Mouse (Mus musculus): ENCODE data around the gene Arhgef7.

Gene Arhgef7

DNA sequence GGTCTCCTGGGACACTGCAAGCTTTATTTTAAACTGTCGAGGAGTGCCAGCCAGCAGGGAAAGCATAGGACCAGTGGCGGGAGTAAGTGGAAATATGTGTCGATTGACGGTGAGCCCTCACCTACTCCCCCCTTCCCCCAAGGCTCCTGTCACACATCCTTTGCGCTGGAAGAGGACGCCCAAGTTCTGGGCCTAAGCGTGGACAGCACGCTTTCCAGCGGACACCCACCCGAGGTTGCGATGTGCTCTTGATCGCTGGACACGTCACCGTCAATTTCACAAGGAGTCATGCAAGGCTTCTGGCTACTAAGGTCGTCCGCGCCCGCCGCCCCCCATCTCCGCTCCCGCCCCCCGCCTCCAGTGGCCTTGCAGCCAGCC lies 259 bp upstream of the Arhgef7 start:
- no peak for DNase-seq

- peak; percentile 22 for DNase-seq
These were observed 1.2 kb downstream of the Arhgef7 start for GRCm38 (mm10) chr8:11728482-11729295.

DNA sequence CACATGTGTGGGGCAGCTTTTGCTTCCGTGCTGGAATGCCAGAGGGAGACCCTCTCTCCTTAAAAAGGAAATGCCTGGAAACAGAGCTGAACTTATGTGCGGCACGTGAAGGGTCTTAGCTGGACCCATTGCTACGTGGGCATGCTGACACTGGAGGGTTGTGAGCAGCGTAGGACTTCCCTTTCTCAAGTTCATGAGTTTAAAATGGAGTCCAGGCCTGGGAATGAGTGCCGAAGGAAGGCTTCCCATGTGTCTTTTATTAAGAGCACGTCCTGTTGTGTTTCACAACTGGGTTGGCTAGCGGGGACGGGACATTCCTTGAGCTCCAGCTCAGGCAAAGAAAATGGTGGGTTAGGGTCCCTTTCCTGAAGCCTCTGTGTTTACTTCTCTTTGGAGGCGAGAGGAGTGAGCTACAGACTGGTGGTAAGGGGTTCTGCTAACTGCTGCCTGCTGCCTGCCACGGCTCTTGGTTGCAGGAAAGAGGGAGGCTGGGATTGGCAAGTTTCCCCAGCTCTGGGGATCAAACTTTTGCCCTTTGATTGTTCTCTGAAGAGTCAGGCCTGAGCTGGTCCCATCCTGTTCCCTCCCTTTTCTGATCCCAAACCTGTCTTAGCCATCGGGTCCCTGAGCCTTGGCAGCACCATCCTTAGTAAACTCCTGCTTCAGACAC lies 2.9 kb downstream of the Arhgef7 start:
- no peak for DNase-seq

DNA sequence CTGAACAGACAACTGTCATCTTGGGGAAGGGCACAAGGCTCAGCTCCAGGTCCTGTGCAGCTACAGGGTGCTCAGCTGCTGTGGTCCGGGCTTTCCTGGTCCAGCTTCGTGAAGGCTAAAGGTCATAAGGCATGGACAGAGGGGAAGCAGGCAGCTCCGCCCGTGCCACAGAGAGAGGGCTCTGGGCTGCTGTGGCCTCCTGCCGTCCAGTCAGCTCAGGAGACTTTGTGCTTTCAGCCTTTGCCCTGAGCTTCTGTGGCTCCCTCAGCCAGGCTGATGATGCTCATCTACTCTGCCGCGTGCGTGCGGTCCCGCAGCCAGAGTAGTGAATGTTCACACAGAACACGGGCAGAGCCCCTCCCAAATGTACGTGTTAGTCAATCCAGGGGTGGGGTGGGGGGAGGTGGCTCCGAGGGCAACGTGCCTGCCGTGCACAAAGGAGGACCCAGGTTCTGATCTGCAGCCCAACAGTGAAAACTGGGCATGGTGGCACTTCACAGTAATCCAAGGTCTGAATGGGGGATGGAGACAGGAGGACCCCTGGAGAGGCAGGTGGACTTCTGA lies 8.2 kb downstream of the Arhgef7 start:
- no peak for DNase-seq

- no peak for DNase-seq
These were observed 9.6 kb downstream of the Arhgef7 start for GRCm38 (mm10) chr8:11737096-11737495.

- no peak for DNase-seq
These were observed 11.6 kb downstream of the Arhgef7 start for GRCm38 (mm10) chr8:11739082-11739481.

- DNase-seq: no peak
These were observed 13.3 kb downstream of the Arhgef7 start for GRCm38 (mm10) chr8:11740857-11741256.

DNA sequence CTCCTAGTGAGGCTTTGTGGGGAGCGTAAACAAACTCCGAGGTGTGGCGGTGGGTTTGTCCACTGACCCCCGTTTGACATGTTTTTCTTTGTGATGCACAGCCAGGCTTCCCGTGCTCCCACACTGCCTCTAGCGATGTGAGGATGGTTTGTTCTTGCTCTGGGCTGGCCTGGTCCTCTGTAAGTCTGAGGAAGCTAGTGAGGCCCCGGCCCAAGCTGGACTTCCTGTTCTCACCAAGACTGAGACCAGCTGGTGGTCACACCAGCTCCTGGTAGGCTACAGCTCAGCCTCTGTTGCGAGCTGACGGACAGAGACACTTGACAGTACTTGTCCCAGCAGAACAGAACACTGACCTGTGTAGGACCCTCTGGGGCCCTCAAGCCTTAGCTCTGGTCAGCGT lies 16.1 kb downstream of the Arhgef7 start:
- DNase-seq: no peak

DNA sequence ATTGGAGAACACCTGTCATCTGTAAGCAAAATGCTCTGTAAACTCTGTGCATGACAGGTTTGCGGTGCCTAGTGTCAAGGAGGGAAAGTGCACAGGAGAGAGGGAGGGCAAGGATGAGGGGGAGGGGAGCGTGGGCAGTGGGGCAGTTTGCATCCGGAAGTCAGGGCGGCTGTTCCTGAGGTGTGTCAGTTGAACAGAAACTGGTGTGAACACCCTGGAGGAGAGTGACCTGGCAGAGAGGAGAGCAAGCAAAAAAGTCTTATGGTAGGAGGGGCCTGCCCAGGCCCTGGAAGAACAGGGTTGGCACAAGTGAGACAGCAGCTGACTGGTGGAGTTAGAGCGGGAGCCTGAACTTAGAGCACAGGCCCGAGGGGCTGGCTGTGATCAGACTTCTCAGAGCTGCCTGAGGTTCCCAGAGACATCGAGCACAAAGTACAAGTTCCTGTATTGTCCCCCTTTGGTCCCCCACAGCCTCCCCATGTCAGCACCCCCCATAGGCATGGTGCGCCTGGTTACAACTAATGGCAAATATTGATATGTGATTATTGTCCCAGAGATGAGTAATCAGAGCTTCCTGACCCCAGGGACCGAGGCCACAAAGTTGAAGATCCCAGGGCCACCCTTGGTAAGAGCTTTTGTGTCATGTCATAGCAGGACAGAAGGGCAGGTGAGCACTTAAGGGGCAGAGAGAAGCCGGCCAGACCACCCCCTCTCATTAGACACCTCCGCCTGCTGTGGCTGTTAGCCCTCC lies 19.5 kb downstream of the Arhgef7 start:
- no peak for DNase-seq

- DNase-seq: no peak
These were observed 22.0 kb downstream of the Arhgef7 start for GRCm38 (mm10) chr8:11749472-11749871.

GRCm38 (mm10) chr8:11752338-11752737 lies 24.8 kb downstream of the Arhgef7 start:
- no peak for DNase-seq

DNA sequence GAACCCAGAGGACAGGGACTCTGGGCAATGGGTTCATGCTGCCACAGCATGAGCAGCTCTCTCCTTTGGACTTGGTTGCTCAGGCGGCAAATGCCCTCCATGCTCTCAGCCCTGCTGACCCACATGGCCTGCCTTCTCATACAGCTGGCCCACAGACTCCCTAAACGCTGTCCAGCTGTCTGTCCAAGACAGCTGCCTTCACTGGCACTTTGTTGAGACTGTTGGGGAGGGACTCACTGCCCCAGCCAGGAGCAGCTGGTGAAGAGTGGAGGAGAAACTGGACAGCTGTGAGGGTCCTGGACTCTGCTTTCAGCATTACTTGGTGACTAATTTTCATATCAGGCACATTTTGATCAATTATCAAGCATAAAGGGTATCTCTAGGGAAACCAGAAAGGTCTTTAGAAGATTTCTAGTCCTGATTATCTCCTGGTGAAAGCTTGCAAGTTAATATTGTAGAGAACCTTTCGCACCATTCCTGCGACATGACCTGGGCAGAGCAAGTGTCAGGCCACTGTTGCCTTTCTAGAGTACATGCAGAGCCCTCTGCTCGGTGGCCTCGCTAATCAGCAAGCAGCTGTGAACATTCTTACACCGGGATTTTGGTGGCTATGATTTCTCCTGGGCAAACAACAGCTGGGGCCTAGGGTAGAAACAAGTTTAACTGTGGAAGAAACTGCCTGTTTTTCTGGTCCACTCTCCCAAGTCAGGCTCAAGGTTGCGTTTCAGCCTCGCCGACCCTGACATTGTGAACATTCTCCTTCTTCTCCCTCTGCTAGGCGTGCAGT lies 25.8 kb downstream of the Arhgef7 start:
- no peak for DNase-seq

- no peak for DNase-seq
These were observed 27.2 kb downstream of the Arhgef7 start for GRCm38 (mm10) chr8:11754723-11755122.

DNA sequence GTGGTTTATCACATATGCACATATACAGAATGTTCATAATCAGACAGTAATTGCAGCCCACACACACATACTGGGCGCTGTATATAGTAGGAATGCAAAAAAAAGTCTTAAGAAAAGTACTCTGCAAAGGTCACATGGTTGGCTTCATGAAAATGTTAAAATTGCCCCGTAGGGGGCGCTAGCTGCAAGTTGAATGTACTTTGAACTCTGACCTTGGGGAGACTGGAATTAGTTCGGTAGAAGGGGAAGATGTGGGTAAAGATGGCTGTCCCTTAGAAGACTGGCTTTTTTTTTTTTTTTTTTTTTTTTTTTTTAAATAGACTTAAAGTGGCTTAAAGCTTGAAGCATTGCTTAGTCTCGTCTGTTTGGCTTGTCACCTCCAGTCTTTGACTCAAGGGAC lies 28.4 kb downstream of the Arhgef7 start:
- DNase-seq: peak; percentile 82

GRCm38 (mm10) chr8:11757568-11758481 lies 30.3 kb downstream of the Arhgef7 start:
- DNase-seq: peak; percentile 97

DNA sequence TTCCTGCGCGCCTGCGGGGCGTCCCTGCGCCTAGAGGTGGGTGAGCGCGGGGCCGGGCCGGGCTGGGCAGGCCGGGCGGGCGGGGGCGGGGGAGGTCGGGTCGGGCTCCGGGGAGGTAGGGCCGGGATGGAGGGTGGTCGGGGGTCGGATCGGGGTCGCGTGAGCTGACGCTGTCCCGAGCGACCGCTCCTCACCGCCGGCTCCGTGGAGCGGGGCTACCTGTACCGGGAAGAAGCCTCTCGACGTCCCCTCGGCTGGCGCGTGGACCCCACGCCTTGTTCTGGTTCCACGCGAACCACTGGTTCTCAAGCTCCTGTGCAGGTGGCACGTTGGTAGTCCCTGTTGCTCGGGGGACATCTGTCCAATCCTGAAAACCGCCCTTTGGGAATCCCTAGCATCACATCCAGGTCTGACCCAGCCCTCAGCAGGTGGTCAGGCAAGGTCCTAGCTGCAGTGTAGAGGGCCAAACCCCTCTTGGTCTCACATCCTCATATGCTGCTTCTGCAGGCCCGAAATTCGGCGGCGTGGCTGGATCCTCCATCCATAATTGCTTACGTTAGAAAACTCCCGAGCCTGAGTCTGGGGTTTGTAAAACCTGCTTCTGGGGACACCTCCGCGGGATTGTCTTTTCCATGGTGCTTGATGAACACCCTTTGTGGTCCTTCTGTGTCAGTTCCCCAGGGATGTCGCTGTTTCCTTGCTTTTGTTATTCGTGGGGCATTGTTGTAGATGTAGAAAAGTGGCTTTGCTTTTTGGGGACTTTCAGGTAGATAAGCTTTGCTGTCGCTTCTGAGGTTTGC lies 31.2 kb downstream of the Arhgef7 start:
- DNase-seq: peak; percentile 43

DNA sequence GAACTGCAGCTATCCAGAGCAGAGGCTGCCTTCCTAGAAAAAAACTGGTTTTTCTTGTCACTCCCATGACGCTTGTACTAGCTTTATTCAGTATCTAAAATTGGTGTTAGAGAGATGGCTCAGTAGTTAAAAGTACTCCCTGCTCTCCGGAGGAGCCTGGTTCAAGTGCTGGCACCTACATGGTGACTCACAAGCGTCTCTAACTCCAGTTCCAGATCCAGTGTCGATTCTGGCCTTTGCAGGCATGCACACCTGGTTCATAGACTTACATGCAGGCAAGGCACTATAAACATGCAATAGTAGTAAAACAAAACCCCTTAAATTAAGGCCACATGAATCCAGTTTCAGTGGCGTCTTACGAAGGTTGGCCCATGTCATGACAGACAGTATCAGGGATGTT lies 34.0 kb downstream of the Arhgef7 start:
- no peak for DNase-seq

DNA sequence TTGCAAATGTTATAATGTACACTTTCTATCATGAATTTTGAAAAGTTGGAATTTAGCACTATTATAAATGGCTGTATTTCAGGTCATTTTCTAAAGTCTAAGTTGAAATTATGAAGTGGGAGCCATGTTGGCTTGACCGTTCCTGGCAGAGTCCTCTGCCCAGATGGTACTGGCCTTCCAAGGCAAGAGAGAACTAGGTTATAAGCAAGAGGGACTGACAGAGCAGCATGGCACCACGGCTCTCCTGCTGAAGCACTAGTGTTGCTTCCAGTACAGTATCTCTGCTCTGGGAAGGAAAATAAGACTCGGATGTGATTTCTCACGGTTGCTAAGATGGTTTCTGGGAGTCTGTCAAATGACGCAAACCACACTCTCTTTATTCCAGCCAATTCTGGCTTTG lies 34.5 kb downstream of the Arhgef7 start:
- DNase-seq: no peak

- no peak for DNase-seq
These were observed 35.3 kb downstream of the Arhgef7 start for GRCm38 (mm10) chr8:11762821-11763220.

DNA sequence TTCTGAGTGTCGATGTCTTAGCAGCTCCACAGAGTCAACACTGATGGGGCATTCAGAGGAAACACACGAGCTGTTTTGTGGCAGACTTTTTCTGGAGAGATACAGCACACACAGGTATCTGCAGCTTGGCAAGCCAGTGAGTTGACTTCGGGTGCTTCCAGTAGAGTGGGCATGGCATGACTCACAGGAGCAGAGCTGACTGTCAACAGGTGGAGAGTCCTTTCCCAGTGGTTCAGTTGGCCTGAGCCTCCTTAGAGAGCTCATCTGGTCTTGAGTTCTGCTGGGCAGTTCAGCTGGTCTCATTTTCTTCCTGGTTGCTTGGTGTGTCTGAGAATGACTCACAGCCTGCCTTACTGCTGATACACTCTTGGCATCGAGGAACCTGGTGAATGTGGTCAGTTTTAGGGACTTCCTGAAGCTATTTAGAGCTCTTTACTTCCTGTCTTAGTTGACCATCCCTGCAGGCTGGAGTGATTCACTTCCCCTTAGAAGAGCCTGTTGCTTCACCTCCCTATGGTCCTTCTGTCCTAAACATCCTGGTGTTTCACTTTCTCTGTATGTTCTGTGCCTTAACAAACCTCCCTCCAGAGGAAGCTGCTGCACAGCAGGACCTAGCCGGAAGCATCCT lies 39.8 kb downstream of the Arhgef7 start:
- no peak for DNase-seq

Data from thymus, postnatal 4 days (tissue).